Mouse (Mus musculus) retina, embryonic 14.5 days (tissue): ENCODE measurements at regions not wholly inside any gene's neighbourhood (a gene's known extent, or its start where the extent isn't known, plus 50 kb on each side); places are given as distances from the start of the nearest gene placed in this dataset.

Source experiments
- DNase-seq: peaks from one replicate; pipeline ENCODE4 v3.0.0-alpha.2; 2015; ENCODE audit warnings: low spot score

GRCm38 (mm10) chr10:125467503-125467902 is 78.2 kb upstream of the Slc16a7 start:
- no peak for DNase-seq

- no peak for DNase-seq
Measured at GRCm38 (mm10) chr10:125488350-125488749, 99.1 kb upstream of the Slc16a7 start.

GRCm38 (mm10) chr10:125490395-125490794 is 101.1 kb upstream of the Slc16a7 start:
- DNase-seq, result no peak

GRCm38 (mm10) chr10:125494489-125494888 is 105.2 kb upstream of the Slc16a7 start:
- DNase-seq, result no peak

- peak; percentile 51 for DNase-seq
Measured at GRCm38 (mm10) chr10:125498347-125498746, 109.1 kb upstream of the Slc16a7 start.

GRCm38 (mm10) chr10:125500338-125500737 is 111.1 kb upstream of the Slc16a7 start:
- no peak for DNase-seq

GRCm38 (mm10) chr10:125515026-125515425 is 125.8 kb upstream of the Slc16a7 start:
- DNase-seq, result no peak

- DNase-seq, result no peak
Measured at GRCm38 (mm10) chr10:125530876-125531275, 141.6 kb upstream of the Slc16a7 start.

GRCm38 (mm10) chr10:125538316-125538715 is 149.1 kb upstream of the Slc16a7 start:
- peak; percentile 79 for DNase-seq

- no peak for DNase-seq
Measured at GRCm38 (mm10) chr10:125586489-125587147, 197.4 kb upstream of the Slc16a7 start.

GRCm38 (mm10) chr10:125593006-125593405 is 203.7 kb upstream of the Slc16a7 start:
- no peak for DNase-seq

- no peak for DNase-seq
Measured at GRCm38 (mm10) chr10:125607787-125608617, 218.7 kb upstream of the Slc16a7 start.

GRCm38 (mm10) chr10:125610353-125610752 is 221.1 kb upstream of the Slc16a7 start:
- no peak for DNase-seq

- no peak for DNase-seq
Measured at GRCm38 (mm10) chr10:125612773-125613172, 223.5 kb upstream of the Slc16a7 start.

GRCm38 (mm10) chr10:125621376-125621775 is 232.1 kb upstream of the Slc16a7 start:
- no peak for DNase-seq

- peak; percentile 52 for DNase-seq
Measured at GRCm38 (mm10) chr10:125623836-125624235, 234.6 kb upstream of the Slc16a7 start.

GRCm38 (mm10) chr10:125667906-125668305 is 278.6 kb upstream of the Slc16a7 start:
- no peak for DNase-seq

GRCm38 (mm10) chr10:125673637-125674036 is 284.4 kb upstream of the Slc16a7 start:
- peak; percentile 33 for DNase-seq

- peak; percentile 36 for DNase-seq
Measured at GRCm38 (mm10) chr10:125679644-125680043, 286.3 kb upstream of the Lrig3 start.

- DNase-seq, result no peak
Measured at GRCm38 (mm10) chr10:125685130-125685529, 280.8 kb upstream of the Lrig3 start.

GRCm38 (mm10) chr10:125693505-125693904 is 272.5 kb upstream of the Lrig3 start:
- no peak for DNase-seq

GRCm38 (mm10) chr10:125696159-125696558 is 269.8 kb upstream of the Lrig3 start:
- DNase-seq, result no peak

- peak; percentile 79 for DNase-seq
Measured at GRCm38 (mm10) chr10:125725077-125725680, 240.8 kb upstream of the Lrig3 start.
